Mouse (Mus musculus) forebrain, postnatal 0 days (tissue): ENCODE data around the gene Rab23. TPM values are rescaled to one million over a fixed set of nuclear protein-coding genes. Genes with fewer than 3 reads are reported as not detected.
A peak's percentile ranks its signal among the peaks of the same experiment; 100 is the strongest.
"Not testable (repeated sequence)": the region's sequence is repeated elsewhere in the genome, so short reads cannot be mapped to it uniquely, and the experiment has no call there.

Experiments
- ATAC-seq: fragments of 200-750 bp; cut with Nextera tagmentation; 2 replicates; pipeline ENCODE4 v1.8.0; 2017; ENCODE audit warnings: mild to moderate bottlenecking, moderate library complexity
- DNase-seq: peaks from one replicate; pipeline ENCODE4 v3.0.0-alpha.2; 2015
- H3K27ac ChIP-seq: fragments of 300-500 bp; sonication (generic); 2 replicates; pipeline ENCODE4 v1.5.1; 2014; ENCODE audit warnings: low read depth, mild to moderate bottlenecking, antibody characterized with exemption, low read length, moderate library complexity, mixed read lengths
- H3K27me3 ChIP-seq: fragments of 300-500 bp; sonication (generic); 2 replicates; pipeline ENCODE4 v1.6.1; 2014; ENCODE audit warnings: mild to moderate bottlenecking, low read length, mixed read lengths; ENCODE audit not compliant: insufficient read depth
- H3K36me3 ChIP-seq: fragments of 300-500 bp; sonication (generic); 2 replicates; pipeline ENCODE4 v1.6.1; 2014; ENCODE audit warnings: mild to moderate bottlenecking, moderate library complexity; ENCODE audit not compliant: insufficient read depth
- H3K4me1 ChIP-seq: fragments of 300-500 bp; sonication (generic); 2 replicates; pipeline ENCODE4 v1.6.1; 2014; ENCODE audit warnings: antibody characterized with exemption; ENCODE audit not compliant: insufficient read depth
- H3K4me2 ChIP-seq: fragments of 300-500 bp; sonication (generic); 2 replicates; pipeline ENCODE4 v1.6.1; 2014; ENCODE audit warnings: low read depth, mild to moderate bottlenecking, moderate library complexity
- H3K4me3 ChIP-seq: fragments of 300-500 bp; sonication (generic); 2 replicates; pipeline ENCODE4 v1.5.1; 2014; ENCODE audit warnings: low read depth, low read length, mixed read lengths
- H3K9ac ChIP-seq: fragments of 300-500 bp; sonication (generic); 2 replicates; pipeline ENCODE4 v1.6.1; 2014; ENCODE audit warnings: mild to moderate bottlenecking
- H3K9me3 ChIP-seq: fragments of 300-500 bp; sonication (generic); 2 replicates; pipeline ENCODE4 v1.6.1; 2016; ENCODE audit warnings: low read length
- CTCF ChIP-seq: sonication (generic); IDR thresholded peaks from 2 replicates; pipeline ENCODE4 v1.5.1; 2016; ENCODE audit warnings: antibody characterized with exemption, control low read depth, low read depth
- WGBS: fragments of 180-500 bp; shearing (Covaris S2); extraction: QIAGEN DNeasy Blood & Tissue Kit; methylation state at CpG from one replicate; pipeline ENCODE4 v1.1.7; 2014; 5-methylcytosine and 5-hydroxymethylcytosine counted together
- polyA plus RNA-seq: library from polyadenylated mRNA; unstranded; fragments of >200 nt; fragmentation: Nextera tagmentation; extraction: Ambion mirVana; gene quantifications from 2 replicates; pipeline ENCODE4 v1.2.1, GENCODE M21; 2015
- total RNA-seq: library from RNA; depleted of rRNA; stranded (reverse); fragments of >200 nt; gene quantifications from 2 replicates; pipeline ENCODE4 v1.2.3, GENCODE M21; 2014

Rab23 gene
- total and polyA plus RNA-seq, 2 experiments from 2014 or later, result 13.8 to 25.4 TPM

DNA sequence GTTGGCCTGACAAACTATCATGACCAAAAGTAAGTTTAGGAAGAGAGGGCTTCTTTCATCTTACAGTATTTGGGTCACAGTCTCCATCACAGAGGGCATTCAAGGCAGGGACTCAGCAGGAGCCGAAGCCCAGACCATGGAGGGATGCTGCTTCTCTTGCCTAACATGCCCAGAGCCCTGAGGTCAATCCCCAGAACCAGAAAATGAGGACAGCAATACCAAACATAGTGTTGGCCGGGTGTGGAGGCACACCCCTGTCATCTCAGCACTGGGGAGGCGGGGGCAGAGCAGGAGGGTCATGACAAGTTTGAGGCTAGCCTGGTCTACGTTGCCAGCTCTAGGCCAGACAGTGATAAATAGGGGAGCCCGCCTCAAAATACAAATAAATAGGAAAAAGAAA lies 5.4 kb downstream of the Rab23 start:
- H3K9me3 ChIP-seq, result no peaks in the 10 kb centered on the region
- no peak for DNase-seq
- H3K36me3 ChIP-seq, result peaks cover 52% of the 10 kb centered on the region
- no peak for ATAC-seq
- no peak overlapping the region for H3K9ac ChIP-seq
- WGBS, result 97% methylated on average over 5 of the region's 5 CpGs
- no peak overlapping the region for H3K27ac ChIP-seq
- H3K27me3 ChIP-seq, result no peaks in the 10 kb centered on the region
- H3K4me1 ChIP-seq, result peaks cover 9% of the 10 kb centered on the region; the same call in 1 of the 2 replicates
- H3K4me3 ChIP-seq, result no peak overlapping the region
- TF ChIP-seq CTCF, result no peak
- no peak overlapping the region for H3K4me2 ChIP-seq

DNA sequence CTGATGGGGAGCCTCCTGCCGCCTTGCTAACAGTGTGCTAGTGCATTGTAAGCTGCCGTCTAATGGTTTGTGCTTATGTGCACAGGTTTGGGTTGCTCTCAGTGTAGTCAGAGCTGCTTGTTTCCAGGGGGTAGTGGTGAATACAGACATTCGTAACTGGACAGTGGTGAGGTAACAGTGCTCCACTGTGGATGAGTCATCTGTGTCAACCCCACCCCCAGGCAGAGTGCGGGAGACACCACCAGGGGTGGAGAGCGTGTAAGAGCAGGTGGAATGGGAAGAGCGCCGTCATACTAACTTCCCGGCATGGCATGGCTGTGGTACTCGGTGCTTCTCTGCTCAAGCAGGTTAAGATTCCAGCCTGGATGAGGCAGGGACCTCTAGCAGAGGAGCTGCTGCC lies 13.4 kb downstream of the Rab23 start:
- no peak overlapping the region for H3K9ac ChIP-seq
- no peaks in the 10 kb centered on the region for H3K27me3 ChIP-seq
- no peak overlapping the region for H3K27ac ChIP-seq
- H3K36me3 ChIP-seq, result peaks cover 50% of the 10 kb centered on the region
- WGBS, result 92% methylated on average over 9 of the region's 9 CpGs
- ATAC-seq, result no peak
- no peaks in the 10 kb centered on the region for H3K9me3 ChIP-seq
- no peak overlapping the region for H3K4me3 ChIP-seq
- TF ChIP-seq CTCF, result no peak
- H3K4me1 ChIP-seq, result no peaks in the 10 kb centered on the region
- no peak for DNase-seq
- no peak overlapping the region for H3K4me2 ChIP-seq

DNA sequence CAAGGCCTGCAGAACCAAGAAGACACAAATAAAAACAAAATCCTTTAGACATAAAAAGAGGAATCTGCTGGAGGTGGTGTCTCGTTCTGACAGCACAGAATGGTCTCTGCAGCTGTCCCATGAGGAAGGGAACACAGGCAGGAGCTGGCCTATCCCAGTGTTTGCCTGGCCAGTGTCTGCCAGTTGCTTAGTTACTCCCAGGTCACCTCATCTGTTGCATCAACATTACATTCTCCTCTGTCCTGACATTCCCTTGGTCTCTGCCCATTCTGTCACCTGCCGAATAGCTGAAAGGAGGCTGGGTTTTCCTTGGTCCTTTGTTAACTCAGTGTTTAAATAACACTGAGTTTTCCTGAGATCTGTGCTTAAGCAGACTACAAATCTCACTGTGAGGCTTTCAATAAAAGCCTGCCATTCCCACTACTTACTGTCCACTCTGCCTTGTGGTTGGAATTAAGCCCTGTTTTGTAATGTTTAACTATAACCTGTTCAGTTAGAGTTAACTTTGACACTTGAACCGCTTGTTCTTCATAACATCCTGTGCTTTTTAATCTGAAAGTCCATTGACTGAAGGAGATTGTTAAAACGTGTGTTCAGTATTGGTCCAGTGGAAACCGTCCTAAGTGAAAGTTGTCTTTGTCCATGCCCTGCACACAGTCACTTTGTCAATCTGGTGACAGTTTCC lies 14.5 kb downstream of the Rab23 start:
- ATAC-seq, result no peak
- no peak overlapping the region for H3K4me2 ChIP-seq
- H3K9ac ChIP-seq, result no peak overlapping the region
- no peak for DNase-seq
- 65% methylated on average over 5 of the region's 5 CpGs for WGBS
- H3K36me3 ChIP-seq, result peaks cover 54% of the 10 kb centered on the region
- H3K4me1 ChIP-seq, result no peaks in the 10 kb centered on the region
- no peaks in the 10 kb centered on the region for H3K27me3 ChIP-seq
- no peak overlapping the region for H3K4me3 ChIP-seq
- TF ChIP-seq CTCF, result no peak
- no peak overlapping the region for H3K27ac ChIP-seq
- no peaks in the 10 kb centered on the region for H3K9me3 ChIP-seq

DNA sequence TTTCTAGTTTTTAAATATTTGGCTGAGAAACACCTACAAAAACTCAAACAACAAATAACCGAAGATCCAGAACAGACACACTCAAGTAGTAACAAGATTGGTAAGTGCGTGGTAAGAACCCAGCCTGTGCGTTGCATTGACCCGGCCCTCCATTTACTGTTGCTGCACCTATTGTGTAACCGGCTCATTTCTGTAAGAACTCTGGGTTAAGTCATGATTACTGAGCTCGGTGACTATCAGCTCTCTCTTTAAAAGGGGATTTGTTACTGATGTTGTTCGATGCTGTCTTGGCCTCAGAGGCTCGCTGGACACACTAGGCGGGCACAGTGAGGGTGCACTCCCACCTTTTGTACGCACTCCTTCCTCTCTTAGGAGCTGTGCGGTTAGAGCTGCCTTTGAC lies 18.6 kb downstream of the Rab23 start:
- no peak for DNase-seq
- no peaks in the 10 kb centered on the region for H3K9me3 ChIP-seq
- H3K27ac ChIP-seq, result no peak overlapping the region
- H3K4me1 ChIP-seq, result no peaks in the 10 kb centered on the region
- WGBS, result 94% methylated on average over 11 of the region's 11 CpGs
- H3K27me3 ChIP-seq, result no peaks in the 10 kb centered on the region
- H3K4me3 ChIP-seq, result no peak overlapping the region
- peaks cover 54% of the 10 kb centered on the region for H3K36me3 ChIP-seq
- H3K9ac ChIP-seq, result no peak overlapping the region
- no peak for ATAC-seq
- TF ChIP-seq CTCF, result no peak
- H3K4me2 ChIP-seq, result no peak overlapping the region

DNA sequence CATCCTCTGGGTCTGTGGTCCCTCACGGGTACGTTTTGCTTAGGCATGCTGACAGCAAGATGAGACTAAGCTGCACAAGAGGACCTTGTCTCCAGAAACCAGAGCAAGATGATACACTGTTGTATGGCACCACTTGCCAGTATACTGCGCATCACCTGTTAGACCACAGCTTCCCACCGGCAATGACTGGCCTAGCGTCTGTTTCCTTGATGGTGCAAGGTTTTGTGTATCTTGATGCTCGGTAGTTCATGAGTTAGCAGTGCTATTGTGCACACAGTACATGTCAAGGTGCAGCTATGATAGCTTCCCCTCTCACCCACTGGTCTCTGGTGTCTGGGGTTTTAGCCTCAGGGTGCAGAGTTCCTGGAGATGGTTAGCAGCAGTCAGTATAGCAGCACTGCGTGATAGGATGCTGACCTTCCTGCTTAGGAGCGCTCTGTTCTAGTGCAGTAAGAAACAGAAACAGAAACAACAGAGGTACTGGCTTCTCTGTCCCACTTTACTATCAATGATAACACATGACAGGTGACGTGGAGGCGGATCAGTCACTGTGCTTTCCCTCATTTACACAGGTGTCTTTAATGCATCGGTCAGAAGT lies 19.1 kb downstream of the Rab23 start:
- TF ChIP-seq CTCF, result no peak
- ATAC-seq (peak; percentile 25), DNase-seq (no peak)
- Histone ChIP-seq H3K27ac (no peak overlapping the region), H3K9me3 (no peaks in the 10 kb centered on the region), H3K27me3 (no peaks in the 10 kb centered on the region), H3K4me2 (no peak overlapping the region), H3K4me1 (no peaks in the 10 kb centered on the region), H3K36me3 (peaks cover 54% of the 10 kb centered on the region), H3K4me3 (no peak overlapping the region), H3K9ac (no peak overlapping the region)
- 90% methylated on average over 11 of the region's 11 CpGs for WGBS

DNA sequence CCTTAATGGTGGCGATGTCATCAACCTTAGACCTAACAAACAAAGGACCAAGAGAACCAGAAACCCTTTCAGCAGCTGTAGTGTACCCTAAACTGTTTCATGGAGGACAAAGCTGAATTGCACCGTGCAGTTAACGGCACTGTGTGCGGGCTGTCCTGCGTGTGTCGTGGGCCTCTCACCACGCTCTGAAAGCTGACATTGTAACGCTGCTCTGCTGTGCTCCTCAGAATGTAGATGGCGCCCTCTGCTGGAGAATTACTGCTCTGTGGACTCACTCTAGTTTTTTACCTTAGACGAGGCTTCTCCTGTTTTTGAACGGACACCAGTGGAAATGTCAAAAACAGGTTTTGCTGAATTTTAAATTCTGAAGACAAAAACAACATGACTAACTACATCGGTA lies 19.6 kb downstream of the Rab23 start:
- Histone ChIP-seq H3K4me1 (no peaks in the 10 kb centered on the region), H3K9ac (no peak overlapping the region), H3K4me3 (no peak overlapping the region), H3K27me3 (no peaks in the 10 kb centered on the region), H3K9me3 (no peaks in the 10 kb centered on the region), H3K4me2 (no peak overlapping the region), H3K36me3 (peaks cover 54% of the 10 kb centered on the region), H3K27ac (no peak overlapping the region)
- ATAC-seq, result peak; percentile 96
- TF ChIP-seq CTCF, result peak; percentile 97
- DNase-seq, result peak; percentile 92
- 23% methylated on average over 12 of the region's 12 CpGs for WGBS

DNA sequence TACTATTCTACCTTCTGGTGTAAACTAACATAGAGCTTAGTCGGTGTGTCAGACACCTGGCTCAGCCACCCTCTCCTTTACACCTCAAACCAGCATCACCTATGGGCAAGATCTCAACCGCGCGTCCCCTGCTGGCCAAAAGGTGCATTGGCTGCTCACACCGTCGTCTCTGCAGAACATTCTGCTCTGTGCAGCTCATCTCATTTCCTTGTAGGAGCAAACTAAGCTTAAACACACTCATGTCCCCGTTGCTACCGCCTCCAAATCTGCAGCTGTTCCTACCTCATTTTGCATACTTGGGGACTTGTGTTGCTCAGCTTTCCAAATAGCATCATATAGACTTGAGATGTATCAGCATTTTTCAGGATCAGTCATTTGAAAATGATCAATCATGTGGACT lies 23.2 kb downstream of the Rab23 start:
- H3K27ac ChIP-seq, result no peak overlapping the region
- no peak overlapping the region for H3K9ac ChIP-seq
- peak; percentile 77 for TF ChIP-seq CTCF
- H3K9me3 ChIP-seq, result no peaks in the 10 kb centered on the region
- ATAC-seq, result 0 out of 2 replicates have a peak, but pooled peaks have one; percentile 19
- no peak overlapping the region for H3K4me2 ChIP-seq
- H3K36me3 ChIP-seq, result peaks cover 32% of the 10 kb centered on the region
- DNase-seq, result peak; percentile 47
- WGBS, result 21% methylated on average over 8 of the region's 8 CpGs
- H3K4me1 ChIP-seq, result no peaks in the 10 kb centered on the region
- H3K4me3 ChIP-seq, result no peak overlapping the region
- H3K27me3 ChIP-seq, result no peaks in the 10 kb centered on the region

DNA sequence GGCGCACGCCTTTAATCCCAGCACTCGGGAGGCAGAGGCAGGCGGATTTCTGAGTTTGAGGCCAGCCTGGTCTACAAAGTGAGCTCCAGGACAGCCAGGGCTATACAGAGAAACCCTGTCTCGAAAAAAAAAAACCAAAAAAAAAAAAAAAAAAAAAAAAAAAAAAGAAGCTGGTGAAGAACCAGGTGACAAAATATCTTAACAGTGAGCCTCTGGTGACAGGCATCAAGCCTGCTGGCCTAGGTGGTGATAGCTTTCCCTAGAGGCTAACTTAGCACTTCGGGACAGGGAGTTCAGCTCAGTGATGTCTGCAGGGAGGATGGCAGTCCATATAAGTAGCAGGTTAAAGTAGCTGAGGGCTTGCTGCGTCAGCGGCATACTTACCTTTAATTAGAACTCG lies 25.1 kb downstream of the Rab23 start:
- not testable (repeated sequence) for H3K4me3 ChIP-seq, DNase-seq, H3K27me3 ChIP-seq, H3K27ac ChIP-seq, H3K4me1 ChIP-seq, H3K4me2 ChIP-seq, ATAC-seq, H3K9ac ChIP-seq, H3K9me3 ChIP-seq
- 93% methylated on average over 9 of the region's 9 CpGs for WGBS
- peaks cover 19% of the 10 kb centered on the region for H3K36me3 ChIP-seq
